8 mouse cellular contexts compared by ENCODE assay signal in genomic region chr1:136625019-136625895, GRCm38 (mm10). TPM values are rescaled to one million over a fixed set of nuclear protein-coding genes. Genes with fewer than 3 reads are reported as not detected.
DNase-seq lines count a peak whose midpoint lies in the region; ATAC-seq and TF ChIP-seq lines count a peak whose summit lies in the region.

No protein-coding gene starts in this region.

- no peak for TF ChIP-seq CTCF in E14TG2a.4 (conservative IDR thresholded peaks at IDR 0.05; ENCODE audit: low read length)
- TF ChIP-seq CTCF in liver, postnatal 0 days (IDR thresholded peaks at IDR 0.05; ENCODE audit: low read depth): 0 out of 2 replicates have a peak, but pooled peaks have one; percentile 34

- H3K27ac ChIP-seq in forebrain, embryonic 11.5 days (ENCODE audit: low read depth, low read length): peak overlapping the region; percentile 68
- peak overlapping the region; percentile 94 for H3K27ac ChIP-seq in heart, embryonic 15.5 days
- peak overlapping the region; percentile 77 for H3K27ac ChIP-seq in liver, postnatal 0 days (ENCODE audit: low read depth)
- peak overlapping the region; percentile 97 for H3K27ac ChIP-seq in neural tube, embryonic 13.5 days (replicated peaks)

- H3K9me3 ChIP-seq in E14TG2a.4 (ENCODE audit: low read length): no peaks in the 10 kb centered on the region
- H3K9me3 ChIP-seq in forebrain, embryonic 11.5 days (ENCODE audit: control insufficient read depth, low read length): no peaks in the 10 kb centered on the region
- no peaks in the 10 kb centered on the region for H3K9me3 ChIP-seq in heart, embryonic 15.5 days (replicated peaks)
- no peaks in the 10 kb centered on the region for H3K9me3 ChIP-seq in liver, postnatal 0 days (ENCODE audit: low read length)
- no peaks in the 10 kb centered on the region for H3K9me3 ChIP-seq in neural tube, embryonic 13.5 days

- peak; percentile 63 for ATAC-seq in forebrain, embryonic 11.5 days (replicated peaks; ENCODE audit: low FRiP score)
- ATAC-seq in heart, embryonic 15.5 days (replicated peaks; ENCODE audit: insufficient number of reproducible peaks, insufficient read depth, low FRiP score, low read depth): peak; percentile 53
- peak; percentile 43 for ATAC-seq in liver, postnatal 0 days
- ATAC-seq in neural tube, embryonic 13.5 days (ENCODE audit: low read depth): peak; percentile 76

- peaks cover 54% of the 10 kb centered on the region for H3K4me1 ChIP-seq in E14TG2a.4 (replicated peaks; ENCODE audit: low read depth, low read length)
- H3K4me1 ChIP-seq in forebrain, embryonic 11.5 days (replicated peaks; ENCODE audit: control insufficient read depth, insufficient read depth, low read length): peaks cover 3% of the 10 kb centered on the region; the same call in 1 of the 2 replicates
- H3K4me1 ChIP-seq in heart, embryonic 15.5 days (replicated peaks): peaks cover 29% of the 10 kb centered on the region
- H3K4me1 ChIP-seq in liver, postnatal 0 days (ENCODE audit: insufficient read depth): peaks cover 21% of the 10 kb centered on the region
- peaks cover 42% of the 10 kb centered on the region for H3K4me1 ChIP-seq in neural tube, embryonic 13.5 days (replicated peaks)

- WGBS in forebrain, embryonic 11.5 days: 2% methylated on average over 66 of the region's 92 CpGs
- 1% methylated on average over 70 of the region's 92 CpGs for WGBS in heart, embryonic 15.5 days
- WGBS in liver, postnatal 0 days (ENCODE audit: insufficient replicate concordance): 2% methylated on average over 57 of the region's 92 CpGs
- under 1% methylated on average over 73 of the region's 92 CpGs for WGBS in neural tube, embryonic 13.5 days

- peak overlapping the region; percentile 78 for H3K4me2 ChIP-seq in forebrain, embryonic 11.5 days (ENCODE audit: low read depth, low read length, severe bottlenecking)
- H3K4me2 ChIP-seq in heart, embryonic 15.5 days: peak overlapping the region; percentile 82
- peak overlapping the region; percentile 89 for H3K4me2 ChIP-seq in liver, postnatal 0 days (ENCODE audit: low read depth, low read length)
- peak overlapping the region; percentile 73 for H3K4me2 ChIP-seq in neural tube, embryonic 13.5 days

- peaks cover 62% of the 10 kb centered on the region for H3K36me3 ChIP-seq in E14TG2a.4 (ENCODE audit: insufficient read depth, low read length)
- peaks cover 16% of the 10 kb centered on the region; the same call in 1 of the 2 replicates for H3K36me3 ChIP-seq in forebrain, embryonic 11.5 days (ENCODE audit: control insufficient read depth, insufficient read depth, low read length)
- H3K36me3 ChIP-seq in heart, embryonic 15.5 days: peaks cover 5% of the 10 kb centered on the region; the same call in 1 of the 2 replicates
- peaks cover 12% of the 10 kb centered on the region; the same call in 1 of the 2 replicates for H3K36me3 ChIP-seq in liver, postnatal 0 days (replicated peaks; ENCODE audit: insufficient read depth, low read length)
- peaks cover 23% of the 10 kb centered on the region for H3K36me3 ChIP-seq in neural tube, embryonic 13.5 days

- no peak for TF ChIP-seq EP300 in liver, postnatal 0 days (IDR thresholded peaks at IDR 0.05; ENCODE audit: low read depth)

- peak overlapping the region; percentile 88 for H3K4me3 ChIP-seq in E14TG2a.4 (replicated peaks; ENCODE audit: low read length)
- peak overlapping the region; percentile 93 for H3K4me3 ChIP-seq in forebrain, embryonic 11.5 days (ENCODE audit: low read depth, low read length)
- H3K4me3 ChIP-seq in heart, embryonic 15.5 days: peak overlapping the region; percentile 93
- H3K4me3 ChIP-seq in liver, postnatal 0 days (ENCODE audit: low read depth, low read length): peak overlapping the region; percentile 88
- peak overlapping the region; percentile 88 for H3K4me3 ChIP-seq in neural tube, embryonic 13.5 days

- peak overlapping the region; percentile 96 for H3K9ac ChIP-seq in forebrain, embryonic 11.5 days (ENCODE audit: low read length)
- H3K9ac ChIP-seq in heart, embryonic 15.5 days: peak overlapping the region; percentile 98
- peak overlapping the region; percentile 90 for H3K9ac ChIP-seq in liver, postnatal 0 days (replicated peaks)
- peak overlapping the region; percentile 96 for H3K9ac ChIP-seq in neural tube, embryonic 13.5 days

- H3K27me3 ChIP-seq in E14TG2a.4 (ENCODE audit: insufficient read depth, low read length): no peaks in the 10 kb centered on the region
- H3K27me3 ChIP-seq in forebrain, embryonic 11.5 days (ENCODE audit: control insufficient read depth, insufficient read depth, low read length): no peaks in the 10 kb centered on the region
- no peaks in the 10 kb centered on the region for H3K27me3 ChIP-seq in heart, embryonic 15.5 days
- no peaks in the 10 kb centered on the region for H3K27me3 ChIP-seq in liver, postnatal 0 days (ENCODE audit: insufficient read depth, low read length)
- H3K27me3 ChIP-seq in neural tube, embryonic 13.5 days: no peaks in the 10 kb centered on the region

- peak; percentile 15 for DNase-seq in c-Kit-positive CD71-positive TER-119-positive erythroid progenitor cells, embryonic 14.5 days (ENCODE audit: low spot score)
- peak; percentile 75 for DNase-seq in forebrain, embryonic 11.5 days (ENCODE audit: low spot score)
- DNase-seq in kidney, postnatal 25 days: peak; percentile 50 to 78
- peak; percentile 66 for DNase-seq in liver, postnatal 0 days
- peak; percentile 39 to 48 for DNase-seq in thymus, postnatal 10 days (ENCODE audit: low spot score in 2 of 2)

RNA-seq across cellular contexts. Expression of gene Zfp281, which starts 0.6 kb away (rescaled TPM):
- polyA plus RNA-seq in forebrain, embryonic 11.5 days (2014; fragmentation: Nextera tagmentation; extraction: Ambion mirVana): 35.6 and 35.9 TPM in 2 replicates
- 11.7 and 12.6 TPM in 2 replicates for polyA plus RNA-seq in heart, embryonic 15.5 days (2015; fragmentation: Nextera tagmentation; extraction: Ambion mirVana)
- polyA plus RNA-seq in liver, postnatal 0 days (2015; fragmentation: Nextera tagmentation; extraction: Ambion mirVana): 7.2 TPM in 2 replicates
- 26.3 and 27.2 TPM in 2 replicates for polyA plus RNA-seq in neural tube, embryonic 13.5 days (2015; fragmentation: Nextera tagmentation; extraction: Ambion mirVana)

Comparison
In these comparisons a context has a peak if more than half of its experiments do, and no peak if none do; other contexts are left out.
1. Peak in every context shown above with its lines: DNase-seq, ATAC-seq, H3K4me3 ChIP-seq and H3K27ac ChIP-seq.
2. DNase-seq: peak in every context shown above with its lines; median percentile 75 in forebrain, embryonic 11.5 days; 66 in liver, postnatal 0 days; 64 in kidney, postnatal 25 days; 44 in thymus, postnatal 10 days; 15 in c-Kit-positive CD71-positive TER-119-positive erythroid progenitor cells, embryonic 14.5 days.